Mouse (Mus musculus): Measurements from ENCODE around the gene Negr1.

DNA sequence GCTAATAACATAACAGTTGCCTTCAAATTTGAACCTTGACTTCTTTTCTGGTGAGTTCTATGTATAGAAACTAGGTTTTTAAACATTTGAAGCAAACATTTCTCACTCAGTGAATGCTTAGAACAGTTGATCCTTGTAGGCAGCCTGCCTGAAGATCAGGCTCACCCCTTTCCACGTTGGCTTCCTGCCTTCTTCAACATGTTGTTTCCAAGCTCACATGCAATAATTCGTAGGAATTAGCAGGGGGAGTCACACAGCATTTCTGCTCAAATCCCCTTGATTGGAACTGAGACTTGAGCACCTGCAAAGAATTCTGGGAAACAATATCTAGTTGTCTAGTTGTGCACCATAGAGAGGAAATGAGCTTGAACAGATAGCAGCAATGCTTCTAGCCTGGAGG is 430.6 kb downstream of the Negr1 start:
- TF ChIP-seq CTCF (IDR thresholded peaks at IDR 0.05; ENCODE audit: low read depth) (no peak), EP300 (IDR thresholded peaks at IDR 0.05; ENCODE audit: low read depth) (no peak)

All from liver, postnatal 0 days (tissue).